Mouse (Mus musculus) forebrain, embryonic 11.5 days (tissue): ENCODE measurements at regions not wholly inside any gene's neighbourhood (a gene's known extent, or its start where the extent isn't known, plus 50 kb on each side); places are given as distances from the start of the nearest gene placed in this dataset.

Experiments
- ATAC-seq: fragments of 200-750 bp; cut with Nextera tagmentation; replicated peaks from 2 replicates; pipeline ENCODE4 v1.8.0; 2017; ENCODE audit warnings: moderate TSS enrichment; ENCODE audit not compliant: low FRiP score
- DNase-seq: peaks from one replicate; pipeline ENCODE4 v3.0.0-alpha.2; 2017; ENCODE audit warnings: low spot score
- H3K27ac ChIP-seq: fragments of 300-500 bp; sonication (generic); 2 replicates; pipeline ENCODE4 v1.5.1; 2014; ENCODE audit warnings: low read depth, low read length
- H3K27me3 ChIP-seq: fragments of 300-500 bp; sonication (generic); 2 replicates; pipeline ENCODE4 v1.6.1; 2014; ENCODE audit warnings: mild to moderate bottlenecking, low read length, mixed read lengths; ENCODE audit not compliant: control insufficient read depth, insufficient read depth
- H3K36me3 ChIP-seq: fragments of 300-500 bp; sonication (generic); 2 replicates; pipeline ENCODE4 v1.6.1; 2014; ENCODE audit warnings: mild to moderate bottlenecking, low read length, moderate library complexity, mixed read lengths; ENCODE audit not compliant: control insufficient read depth, insufficient read depth
- H3K4me1 ChIP-seq: fragments of 300-500 bp; sonication (generic); replicated peaks from 2 replicates; pipeline ENCODE4 v1.6.1; 2014; ENCODE audit warnings: low read length, mixed read lengths; ENCODE audit not compliant: control insufficient read depth, insufficient read depth
- H3K4me2 ChIP-seq: fragments of 300-500 bp; sonication (generic); 2 replicates; pipeline ENCODE4 v1.6.1; 2014; ENCODE audit warnings: low read depth, mild to moderate bottlenecking, low read length, moderate library complexity, mixed read lengths; ENCODE audit not compliant: severe bottlenecking
- H3K4me3 ChIP-seq: fragments of 300-500 bp; sonication (generic); 2 replicates; pipeline ENCODE4 v1.5.1; 2014; ENCODE audit warnings: low read depth, low read length
- H3K9ac ChIP-seq: fragments of 300-500 bp; sonication (generic); 2 replicates; pipeline ENCODE4 v1.6.1; 2014; ENCODE audit warnings: low read length
- H3K9me3 ChIP-seq: fragments of 300-500 bp; sonication (generic); 2 replicates; pipeline ENCODE4 v1.6.1; 2016; ENCODE audit warnings: low read length, mixed read lengths; ENCODE audit not compliant: control insufficient read depth
- WGBS: fragments of 180-500 bp; shearing (Covaris S2); extraction: QIAGEN DNeasy Blood & Tissue Kit; methylation state at CpG from one replicate; pipeline ENCODE4 v1.1.7; 2014; 5-methylcytosine and 5-hydroxymethylcytosine counted together

- Histone ChIP-seq H3K27ac (no peak overlapping the region), H3K27me3 (no peaks in the 10 kb centered on the region), H3K4me1 (no peaks in the 10 kb centered on the region), H3K9me3 (no peaks in the 10 kb centered on the region), H3K4me3 (no peak overlapping the region), H3K36me3 (no peaks in the 10 kb centered on the region), H3K4me2 (no peak overlapping the region), H3K9ac (no peak overlapping the region)
- no peak for DNase-seq
- WGBS = 79% methylated on average over 6 of the region's 6 CpGs
- no peak for ATAC-seq
These were observed 1382.9 kb upstream of the Tenm2 start for GRCm38 (mm10) chr11:38618707-38619106.

GRCm38 (mm10) chr11:38600971-38601370, 1365.2 kb upstream of the Tenm2 start:
- 70% methylated on average over 4 of the region's 4 CpGs for WGBS
- no peak overlapping the region for H3K4me2 ChIP-seq
- H3K36me3 ChIP-seq = no peaks in the 10 kb centered on the region
- no peaks in the 10 kb centered on the region for H3K9me3 ChIP-seq
- no peak overlapping the region for H3K9ac ChIP-seq
- DNase-seq = no peak
- no peaks in the 10 kb centered on the region for H3K27me3 ChIP-seq
- no peaks in the 10 kb centered on the region for H3K4me1 ChIP-seq
- no peak overlapping the region for H3K27ac ChIP-seq
- no peak for ATAC-seq
- H3K4me3 ChIP-seq = no peak overlapping the region

GRCm38 (mm10) chr11:38568515-38568914, 1332.8 kb upstream of the Tenm2 start:
- no peak overlapping the region for H3K4me2 ChIP-seq
- WGBS = 92% methylated on average over 1 of the region's 1 CpGs
- ATAC-seq (no peak), DNase-seq (no peak)
- no peaks in the 10 kb centered on the region for H3K4me1 ChIP-seq
- no peak overlapping the region for H3K9ac ChIP-seq
- H3K27me3 ChIP-seq = no peaks in the 10 kb centered on the region
- no peak overlapping the region for H3K27ac ChIP-seq
- no peaks in the 10 kb centered on the region for H3K36me3 ChIP-seq
- H3K9me3 ChIP-seq = no peaks in the 10 kb centered on the region
- H3K4me3 ChIP-seq = no peak overlapping the region

- Histone ChIP-seq H3K27ac (no peak overlapping the region), H3K9ac (no peak overlapping the region), H3K27me3 (no peaks in the 10 kb centered on the region), H3K4me1 (no peaks in the 10 kb centered on the region), H3K9me3 (no peaks in the 10 kb centered on the region), H3K4me2 (no peak overlapping the region), H3K4me3 (no peak overlapping the region), H3K36me3 (no peaks in the 10 kb centered on the region)
- ATAC-seq (peak; percentile 70), DNase-seq (peak; percentile 50)
- 10% methylated on average over 8 of the region's 8 CpGs for WGBS
These were observed 1308.1 kb upstream of the Tenm2 start for GRCm38 (mm10) chr11:38543893-38544292.

- 85% methylated on average over 2 of the region's 2 CpGs for WGBS
- no peaks in the 10 kb centered on the region for H3K4me1 ChIP-seq
- H3K9ac ChIP-seq = no peak overlapping the region
- H3K4me3 ChIP-seq = no peak overlapping the region
- no peak overlapping the region for H3K27ac ChIP-seq
- H3K4me2 ChIP-seq = no peak overlapping the region
- ATAC-seq = no peak
- H3K9me3 ChIP-seq = no peaks in the 10 kb centered on the region
- H3K36me3 ChIP-seq = no peaks in the 10 kb centered on the region
- DNase-seq = no peak
- no peaks in the 10 kb centered on the region for H3K27me3 ChIP-seq
These were observed 1304.3 kb upstream of the Tenm2 start for GRCm38 (mm10) chr11:38540097-38540496.

DNA sequence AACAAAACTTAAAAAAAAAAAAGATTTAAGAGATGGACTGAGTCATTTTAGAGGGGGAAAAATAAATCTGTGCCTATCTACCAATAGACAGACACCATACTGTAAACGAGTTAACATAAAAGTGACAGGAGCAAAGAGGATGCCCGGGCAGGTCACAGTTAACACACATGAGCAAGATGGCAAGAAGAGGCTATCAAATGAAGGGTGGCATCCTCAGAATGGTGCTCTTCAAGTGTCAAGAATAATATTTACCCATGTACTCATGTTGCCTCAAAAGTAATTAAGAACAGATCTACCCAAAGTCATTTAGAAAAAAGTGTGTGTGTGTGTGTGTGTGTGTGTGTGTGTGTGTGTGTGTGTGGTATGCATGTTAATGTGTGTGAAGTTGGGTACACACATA, 1296.5 kb upstream of the Tenm2 start:
- Histone ChIP-seq H3K36me3 (no peaks in the 10 kb centered on the region), H3K9me3 (no peaks in the 10 kb centered on the region), H3K4me2 (no peak overlapping the region), H3K4me3 (no peak overlapping the region), H3K9ac (no peak overlapping the region), H3K27me3 (no peaks in the 10 kb centered on the region), H3K27ac (no peak overlapping the region), H3K4me1 (no peaks in the 10 kb centered on the region)
- ATAC-seq = no peak
- no peak for DNase-seq
- 86% methylated on average over 2 of the region's 2 CpGs for WGBS

GRCm38 (mm10) chr11:38509676-38510075, 1273.9 kb upstream of the Tenm2 start:
- Histone ChIP-seq H3K4me2 (no peak overlapping the region), H3K36me3 (no peaks in the 10 kb centered on the region), H3K9me3 (no peaks in the 10 kb centered on the region), H3K4me3 (no peak overlapping the region), H3K9ac (no peak overlapping the region), H3K27ac (no peak overlapping the region), H3K27me3 (no peaks in the 10 kb centered on the region), H3K4me1 (no peaks in the 10 kb centered on the region)
- WGBS = 92% methylated on average over 4 of the region's 4 CpGs
- DNase-seq (no peak), ATAC-seq (no peak)

- Histone ChIP-seq H3K4me3 (no peak overlapping the region), H3K4me2 (no peak overlapping the region), H3K27ac (no peak overlapping the region), H3K36me3 (no peaks in the 10 kb centered on the region), H3K9ac (no peak overlapping the region), H3K9me3 (no peaks in the 10 kb centered on the region), H3K4me1 (no peaks in the 10 kb centered on the region), H3K27me3 (no peaks in the 10 kb centered on the region)
- no peak for DNase-seq
- no peak for ATAC-seq
- 86% methylated on average over 2 of the region's 2 CpGs for WGBS
These were observed 1228.5 kb upstream of the Tenm2 start for GRCm38 (mm10) chr11:38464239-38464596.

DNA sequence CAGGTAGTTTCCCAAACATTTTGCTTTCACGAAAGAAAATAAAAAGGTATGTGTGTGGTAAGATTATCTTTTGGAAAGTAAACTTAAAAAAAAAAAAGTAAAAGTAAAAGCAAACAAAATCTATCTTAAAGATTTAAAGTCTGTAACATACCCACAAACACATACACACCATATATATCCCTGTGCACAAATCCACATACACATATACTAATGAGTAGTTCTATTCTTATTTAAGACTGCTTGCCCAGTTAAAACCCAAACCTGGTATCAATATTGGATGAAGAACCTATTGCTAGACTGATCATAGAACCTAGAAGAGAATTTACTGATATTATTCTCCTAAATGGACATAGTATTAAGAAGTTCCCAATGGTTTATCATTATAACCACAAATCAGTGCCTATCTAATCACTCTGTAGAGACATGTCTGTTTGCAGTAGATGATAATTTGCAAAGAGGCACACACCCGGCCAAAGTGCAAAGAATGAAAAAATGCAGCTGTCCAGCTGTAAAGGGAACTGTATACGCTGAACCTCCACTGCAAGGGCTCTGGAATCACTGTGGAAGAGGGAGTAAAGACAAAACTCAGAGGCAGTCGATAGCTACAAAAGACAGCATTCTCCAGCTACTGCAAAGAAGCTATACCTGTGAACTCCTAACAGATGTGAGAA, 1227.9 kb upstream of the Tenm2 start:
- Histone ChIP-seq H3K4me3 (no peak overlapping the region), H3K4me1 (no peaks in the 10 kb centered on the region), H3K27me3 (no peaks in the 10 kb centered on the region), H3K9ac (no peak overlapping the region), H3K36me3 (no peaks in the 10 kb centered on the region), H3K27ac (no peak overlapping the region), H3K4me2 (no peak overlapping the region), H3K9me3 (no peaks in the 10 kb centered on the region)
- ATAC-seq (no peak), DNase-seq (no peak)
- 79% methylated on average over 4 of the region's 4 CpGs for WGBS
